Mouse (Mus musculus) limb, embryonic 11.5 days (tissue): ENCODE data around the gene Mbtd1. TPM values are rescaled to one million over a fixed set of nuclear protein-coding genes. Genes with fewer than 3 reads are reported as not detected.
A peak's percentile ranks its signal among the peaks of the same experiment; 100 is the strongest.

Experiments used
- ATAC-seq: fragments of 200-750 bp; cut with Nextera tagmentation; 2 replicates; pipeline ENCODE4 v1.8.0; 2017; ENCODE audit warnings: low read depth; ENCODE audit not compliant: insufficient number of reproducible peaks, low FRiP score, low TSS enrichment
- DNase-seq: peaks from one replicate; pipeline ENCODE4 v3.0.0-alpha.2; 2015; ENCODE audit warnings: low spot score
- H3K27ac ChIP-seq: fragments of 300-500 bp; sonication (generic); replicated peaks from 2 replicates; pipeline ENCODE4 v1.5.1; 2014; ENCODE audit warnings: low read depth, mild to moderate bottlenecking, low read length
- H3K27me3 ChIP-seq: fragments of 300-500 bp; sonication (generic); 2 replicates; pipeline ENCODE4 v1.6.1; 2014; ENCODE audit warnings: mild to moderate bottlenecking, low read length, mixed read lengths; ENCODE audit not compliant: control insufficient read depth, insufficient read depth
- H3K36me3 ChIP-seq: fragments of 300-500 bp; sonication (generic); 2 replicates; pipeline ENCODE4 v1.6.1; 2014; ENCODE audit warnings: mild to moderate bottlenecking, low read length, moderate library complexity, mixed read lengths; ENCODE audit not compliant: control insufficient read depth, insufficient read depth
- H3K4me1 ChIP-seq: fragments of 300-500 bp; sonication (generic); 2 replicates; pipeline ENCODE4 v1.6.1; 2014; ENCODE audit warnings: low read length, mixed read lengths; ENCODE audit not compliant: control insufficient read depth, insufficient read depth
- H3K4me2 ChIP-seq: fragments of 300-500 bp; sonication (generic); 2 replicates; pipeline ENCODE4 v1.6.1; 2014; ENCODE audit warnings: low read depth, mild to moderate bottlenecking, moderate library complexity; ENCODE audit not compliant: severe bottlenecking
- H3K4me3 ChIP-seq: fragments of 300-500 bp; sonication (generic); 2 replicates; pipeline ENCODE4 v1.5.1; 2014; ENCODE audit warnings: low read depth, low read length
- H3K9ac ChIP-seq: fragments of 300-500 bp; sonication (generic); 2 replicates; pipeline ENCODE4 v1.6.1; 2014; ENCODE audit warnings: mild to moderate bottlenecking, low read length
- H3K9me3 ChIP-seq: fragments of 300-500 bp; sonication (generic); 2 replicates; pipeline ENCODE4 v1.6.1; 2016; ENCODE audit warnings: low read length; ENCODE audit not compliant: control insufficient read depth
- WGBS: fragments of 180-500 bp; shearing (Covaris S2); extraction: QIAGEN DNeasy Blood & Tissue Kit; methylation state at CpG from one replicate; pipeline ENCODE4 v1.1.7; 2014; 5-methylcytosine and 5-hydroxymethylcytosine counted together
- polyA plus RNA-seq: library from polyadenylated mRNA; unstranded; fragments of >200 nt; fragmentation: Nextera tagmentation; extraction: Ambion mirVana; gene quantifications from 2 replicates; pipeline ENCODE4 v1.2.1, GENCODE M21; 2014

Gene Mbtd1
- polyA plus RNA-seq, 1 experiment from 2014 or later: 30.3 TPM

- H3K4me3 ChIP-seq: no peak overlapping the region
- no peaks in the 10 kb centered on the region for H3K4me1 ChIP-seq
- no peak overlapping the region for H3K9ac ChIP-seq
- DNase-seq (no peak), ATAC-seq (no peak)
- no peak overlapping the region for H3K27ac ChIP-seq
- no peak overlapping the region for H3K4me2 ChIP-seq
- no peaks in the 10 kb centered on the region for H3K9me3 ChIP-seq
- H3K27me3 ChIP-seq: no peaks in the 10 kb centered on the region
- 87% methylated on average over 5 of the region's 5 CpGs for whole genome bisulfite sequencing
- H3K36me3 ChIP-seq: no peaks in the 10 kb centered on the region
Measured at GRCm38 (mm10) chr11:93985265-93985664, 99.6 kb downstream of the Mbtd1 start.

GRCm38 (mm10) chr11:93986298-93986697 lies 100.6 kb downstream of the Mbtd1 start:
- DNase-seq: no peak
- H3K9me3 ChIP-seq: no peaks in the 10 kb centered on the region
- no peak overlapping the region for H3K27ac ChIP-seq
- no peaks in the 10 kb centered on the region for H3K36me3 ChIP-seq
- no peak overlapping the region for H3K9ac ChIP-seq
- no peak overlapping the region for H3K4me3 ChIP-seq
- ATAC-seq: no peak
- no peaks in the 10 kb centered on the region for H3K27me3 ChIP-seq
- no peaks in the 10 kb centered on the region for H3K4me1 ChIP-seq
- H3K4me2 ChIP-seq: no peak overlapping the region

- ATAC-seq (no peak), DNase-seq (no peak)
- Histone ChIP-seq H3K4me1 (no peaks in the 10 kb centered on the region), H3K36me3 (no peaks in the 10 kb centered on the region), H3K9me3 (no peaks in the 10 kb centered on the region), H3K9ac (no peak overlapping the region), H3K4me2 (no peak overlapping the region), H3K4me3 (no peak overlapping the region), H3K27me3 (no peaks in the 10 kb centered on the region), H3K27ac (no peak overlapping the region)
- WGBS: 87% methylated on average over 4 of the region's 4 CpGs
Measured at GRCm38 (mm10) chr11:93987026-93987425, 101.4 kb downstream of the Mbtd1 start.

- Histone ChIP-seq H3K9ac (no peak overlapping the region), H3K36me3 (no peaks in the 10 kb centered on the region), H3K4me2 (no peak overlapping the region), H3K27me3 (no peaks in the 10 kb centered on the region), H3K9me3 (no peaks in the 10 kb centered on the region), H3K4me1 (no peaks in the 10 kb centered on the region), H3K27ac (no peak overlapping the region), H3K4me3 (no peak overlapping the region)
- 77% methylated on average over 8 of the region's 8 CpGs for WGBS
- no peak for ATAC-seq
- DNase-seq: no peak
Measured at GRCm38 (mm10) chr11:93987625-93988327, 102.1 kb downstream of the Mbtd1 start.

- Histone ChIP-seq H3K27me3 (no peaks in the 10 kb centered on the region), H3K9me3 (no peaks in the 10 kb centered on the region), H3K27ac (no peak overlapping the region), H3K4me2 (no peak overlapping the region), H3K4me1 (no peaks in the 10 kb centered on the region), H3K4me3 (no peak overlapping the region), H3K9ac (no peak overlapping the region), H3K36me3 (no peaks in the 10 kb centered on the region)
- ATAC-seq (no peak), DNase-seq (no peak)
- WGBS: 65% methylated on average over 12 of the region's 12 CpGs
Measured at GRCm38 (mm10) chr11:93988328-93989062, 102.8 kb downstream of the Mbtd1 start.

GRCm38 (mm10) chr11:93994531-93994930 lies 108.9 kb downstream of the Mbtd1 start:
- Histone ChIP-seq H3K4me2 (no peak overlapping the region), H3K4me1 (peaks cover 5% of the 10 kb centered on the region), H3K27me3 (no peaks in the 10 kb centered on the region), H3K27ac (no peak overlapping the region), H3K9me3 (no peaks in the 10 kb centered on the region), H3K9ac (no peak overlapping the region), H3K36me3 (no peaks in the 10 kb centered on the region), H3K4me3 (peak overlapping the region; percentile 77; the same call in 1 of the 2 replicates)
- ATAC-seq (no peak), DNase-seq (no peak)
- WGBS: 71% methylated on average over 5 of the region's 5 CpGs

GRCm38 (mm10) chr11:93995111-93995719 lies 109.6 kb downstream of the Mbtd1 start:
- H3K4me3 ChIP-seq: peak overlapping the region; percentile 77
- WGBS: 6% methylated on average over 15 of the region's 15 CpGs
- DNase-seq (peak; percentile 27), ATAC-seq (peak; percentile 53)
- H3K4me1 ChIP-seq: peaks cover 5% of the 10 kb centered on the region
- no peaks in the 10 kb centered on the region for H3K27me3 ChIP-seq
- peak overlapping the region; percentile 81 for H3K27ac ChIP-seq
- H3K4me2 ChIP-seq: peak overlapping the region; percentile 91
- no peaks in the 10 kb centered on the region for H3K36me3 ChIP-seq
- H3K9me3 ChIP-seq: no peaks in the 10 kb centered on the region
- peak overlapping the region; percentile 67 for H3K9ac ChIP-seq

- Histone ChIP-seq H3K27me3 (no peaks in the 10 kb centered on the region), H3K4me3 (peak within 1 kb of the TSS; percentile 77), H3K9ac (peak within 1 kb of the TSS; percentile 87), H3K27ac (peak within 1 kb of the TSS; percentile 81), H3K4me1 (peaks cover 5% of the 10 kb centered on the region), H3K4me2 (peak within 1 kb of the TSS; percentile 91), H3K9me3 (no peaks in the 10 kb centered on the region), H3K36me3 (no peaks in the 10 kb centered on the region)
- WGBS: under 1% methylated on average over 65 of the region's 70 CpGs
- DNase-seq (peak; percentile 91), ATAC-seq (peak; percentile 89)
Measured at GRCm38 (mm10) chr11:93995720-93996305, 110.2 kb downstream of the Mbtd1 start, which contains the start of gene Spag9. Gene Spag9, plus strand, starts transcription at chr11:93996091.
